Mouse (Mus musculus) megakaryocyte, embryonic 14.5 days (primary cell): ENCODE measurements around the gene Ptprn2.

ENCODE experiments used
- FLI1 ChIP-seq: IDR thresholded peaks from 2 replicates; pipeline ENCODE4 v1.6.1; 2012; ENCODE audit warnings: low read length, inconsistent platforms, mixed read lengths
- GATA1 ChIP-seq: IDR thresholded peaks from 3 replicates; pipeline ENCODE4 v1.6.1; 2012; ENCODE audit warnings: mixed read lengths, low read length, inconsistent platforms, borderline replicate concordance

DNA sequence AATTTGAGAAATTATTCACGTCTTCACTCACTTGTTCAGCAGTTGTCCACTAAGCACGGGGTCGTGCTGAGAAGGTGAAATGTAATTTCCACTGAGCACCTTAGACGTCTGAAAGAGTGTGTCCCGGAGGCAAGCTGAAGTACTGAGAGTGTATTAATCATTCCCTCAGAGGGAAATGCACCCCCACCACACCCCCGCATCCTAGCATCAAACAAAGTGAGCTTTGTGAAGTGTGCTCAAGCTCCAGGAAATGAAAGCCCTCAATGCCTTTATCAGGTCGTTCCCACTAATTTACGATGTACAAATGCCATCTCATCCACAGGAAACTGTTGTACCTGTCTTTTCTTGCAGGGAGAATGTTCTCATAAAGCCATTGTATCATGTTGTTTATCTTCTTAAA lies 78.9 kb downstream of the Ptprn2 start:
- no peak for TF ChIP-seq FLI1
- TF ChIP-seq GATA1 = no peak
